In the genomic region with DNA sequence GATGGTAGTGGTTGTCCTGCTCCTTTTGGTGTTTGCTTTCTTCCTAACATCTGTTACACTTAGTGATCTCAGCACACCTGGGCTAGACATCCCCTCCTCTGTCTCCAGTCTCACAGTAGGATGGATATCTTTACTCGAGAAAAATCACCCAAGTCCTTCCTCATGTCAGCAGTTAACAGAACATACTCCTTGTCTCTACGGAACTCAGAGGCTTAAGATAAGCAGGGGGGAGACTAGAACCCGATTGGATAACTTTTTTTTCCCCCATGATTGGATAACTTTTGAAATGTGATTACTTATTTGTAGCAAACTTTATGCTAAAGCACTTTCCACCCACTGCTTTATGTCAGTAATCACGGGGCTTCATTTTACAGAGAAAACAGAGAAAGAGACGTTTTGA, we compare ENCODE assay signal across 31 mouse cellular contexts.
"Had no signal": no experiment of that assay in that cellular context is flagged by ENCODE, and none has a peak within 500 bp of the region (broad histone marks: within the 10 kb centered on the region; RNA-seq: fewer than 3 reads in every experiment).

No protein-coding gene starts in this region.

- H3K4me1 ChIP-seq: hindbrain, embryonic 10.5 days; hindbrain, embryonic 12.5 days; hindbrain, embryonic 13.5 days; intestine, embryonic 15.5 days had no signal

- H3K36me3 ChIP-seq: heart, embryonic 10.5 days; heart, embryonic 15.5 days; hindbrain, embryonic 15.5 days; intestine, embryonic 15.5 days; kidney, embryonic 15.5 days had no signal

- H3K9me3 ChIP-seq: heart, embryonic 10.5 days; heart, embryonic 12.5 days; heart, embryonic 15.5 days; hindbrain, embryonic 12.5 days; hindbrain, embryonic 13.5 days; hindbrain, embryonic 15.5 days; intestine, embryonic 15.5 days; kidney, embryonic 15.5 days had no signal

- H3K27me3 ChIP-seq: heart, embryonic 12.5 days; heart, embryonic 13.5 days; heart, embryonic 15.5 days; hindbrain, embryonic 12.5 days; hindbrain, embryonic 13.5 days; hindbrain, embryonic 15.5 days; intestine, embryonic 15.5 days; kidney, embryonic 15.5 days had no signal

- H3K9ac ChIP-seq: heart, embryonic 12.5 days; heart, embryonic 13.5 days; heart, embryonic 15.5 days; hindbrain, embryonic 12.5 days; hindbrain, embryonic 13.5 days; hindbrain, embryonic 14.5 days; hindbrain, embryonic 15.5 days; intestine, embryonic 15.5 days; kidney, embryonic 15.5 days had no signal

- H3K27ac ChIP-seq: heart, embryonic 10.5 days; heart, embryonic 13.5 days; heart, embryonic 15.5 days; hindbrain, embryonic 10.5 days; hindbrain, embryonic 12.5 days; hindbrain, embryonic 13.5 days; hindbrain, embryonic 14.5 days; hindbrain, embryonic 15.5 days; hindbrain, postnatal 0 days; intestine, embryonic 15.5 days; kidney, embryonic 15.5 days; kidney, postnatal 0 days; layer of hippocampus, adult 2 months; left cerebral cortex, adult 2 months had no signal

- H3K4me3 ChIP-seq: heart, embryonic 10.5 days; heart, embryonic 12.5 days; heart, embryonic 13.5 days; heart, embryonic 15.5 days; hindbrain, embryonic 10.5 days; hindbrain, embryonic 12.5 days; hindbrain, embryonic 13.5 days; hindbrain, embryonic 15.5 days; intestine, embryonic 15.5 days; kidney, embryonic 15.5 days; layer of hippocampus, adult 2 months; left cerebral cortex, adult 2 months had no signal

- DNase-seq: heart, postnatal 10 days; heart, postnatal 14 days; heart, postnatal 36 days; heart, postnatal 4 days; kidney, adult 11 months; kidney, adult 18-20 months; kidney, adult 2 months; kidney, adult 8-10 months; kidney, adult 9 months; kidney, postnatal 10 days; kidney, postnatal 14 days; kidney, postnatal 25 days; kidney, postnatal 36 days; kidney, postnatal 4 days; layer of hippocampus, adult 9-11 months; layer of hippocampus, postnatal 36 days had no signal
